Mouse (Mus musculus) yolk sac, embryonic 10.5 days (tissue): ENCODE results near the gene Samt1.
"Not testable (repeated sequence)": the region's sequence is repeated elsewhere in the genome, so short reads cannot be mapped to it uniquely, and the experiment has no call there.

Experiments used
- DNase-seq: peaks from one replicate; pipeline ENCODE4 v3.0.0-alpha.2; 2017; ENCODE audit warnings: low spot score

Gene Samt1

GRCm38 (mm10) chrX:154012540-154012939 is at the start of gene Samt1:
Gene Samt1, minus strand, starts transcription at chrX:154012640.
- DNase-seq: not testable (repeated sequence)

- DNase-seq: not testable (repeated sequence)
Observed at GRCm38 (mm10) chrX:154054939-154055338, 42.5 kb upstream of the Samt1 start, which contains the start of gene Gm10057. Gene Gm10057, minus strand, starts transcription at chrX:154055039.

GRCm38 (mm10) chrX:154033727-154034126 is 21.3 kb upstream of the Samt1 start, which contains the start of gene 4921511M17Rik:
Gene 4921511M17Rik, minus strand, starts transcription at chrX:154033827.
- not testable (repeated sequence) for DNase-seq

GRCm38 (mm10) chrX:153976914-153977313 is 35.5 kb downstream of the Samt1 start:
- not testable (repeated sequence) for DNase-seq

GRCm38 (mm10) chrX:153976467-153976866 is 36.0 kb downstream of the Samt1 start:
- DNase-seq: not testable (repeated sequence)

GRCm38 (mm10) chrX:153974450-153974849 is 38.0 kb downstream of the Samt1 start:
- DNase-seq: no peak

GRCm38 (mm10) chrX:153952866-153953265 is 59.6 kb downstream of the Samt1 start:
- not testable (repeated sequence) for DNase-seq
